Mouse (Mus musculus): ENCODE data around the gene Gm17542.
"Not testable (repeated sequence)": the region's sequence is repeated elsewhere in the genome, so short reads cannot be mapped to it uniquely, and the experiment has no call there.

Gene Gm17542

GRCm38 (mm10) chr10:58718110-58718509, at the start of gene Gm17542:
Gm17542 (minus strand) TSS chr10:58718210.
- not testable (repeated sequence) for DNase-seq (ENCODE audit: low spot score)

GRCm38 (mm10) chr10:58739779-58740178, 21.8 kb upstream of the Gm17542 start:
- no peak for DNase-seq (ENCODE audit: low spot score)

GRCm38 (mm10) chr10:58738152-58738551, 20.1 kb upstream of the Gm17542 start:
- DNase-seq (ENCODE audit: low spot score): no peak

- DNase-seq (ENCODE audit: low spot score): no peak
Observed at GRCm38 (mm10) chr10:58714789-58715148, 3.2 kb downstream of the Gm17542 start.

- DNase-seq (ENCODE audit: low spot score): no peak
Observed at GRCm38 (mm10) chr10:58713855-58714788, 3.9 kb downstream of the Gm17542 start.

GRCm38 (mm10) chr10:58713225-58713624, 4.8 kb downstream of the Gm17542 start:
- DNase-seq (ENCODE audit: low spot score): no peak

GRCm38 (mm10) chr10:58709021-58709420, 9.0 kb downstream of the Gm17542 start:
- DNase-seq (ENCODE audit: low spot score): no peak

- DNase-seq (ENCODE audit: low spot score): no peak
Observed at GRCm38 (mm10) chr10:58700578-58700977, 17.4 kb downstream of the Gm17542 start.

- DNase-seq (ENCODE audit: low spot score): no peak
Observed at GRCm38 (mm10) chr10:58700160-58700559, 17.9 kb downstream of the Gm17542 start.

- no peak for DNase-seq (ENCODE audit: low spot score)
Observed at GRCm38 (mm10) chr10:58698955-58699354, 19.1 kb downstream of the Gm17542 start.

GRCm38 (mm10) chr10:58691051-58691450, 27.0 kb downstream of the Gm17542 start:
- DNase-seq (ENCODE audit: low spot score): no peak

- no peak for DNase-seq (ENCODE audit: low spot score)
Observed at GRCm38 (mm10) chr10:58679298-58679697, 38.7 kb downstream of the Gm17542 start.

- no peak for DNase-seq (ENCODE audit: low spot score)
Observed at GRCm38 (mm10) chr10:58675533-58675932, 42.5 kb downstream of the Gm17542 start, which contains the start of gene Edar. Edar (minus strand) TSS chr10:58675654.

GRCm38 (mm10) chr10:58673278-58674061, 44.5 kb downstream of the Gm17542 start:
- DNase-seq (ENCODE audit: low spot score): peak; percentile 56

GRCm38 (mm10) chr10:58672557-58673277, 45.3 kb downstream of the Gm17542 start:
- no peak for DNase-seq (ENCODE audit: low spot score)

GRCm38 (mm10) chr10:58663868-58664267, 54.1 kb downstream of the Gm17542 start:
- DNase-seq (ENCODE audit: low spot score): no peak

Data from MN1 (cell line).